Mouse (Mus musculus): ENCODE data around the gene Gm20518.

GRCm38 (mm10) chr16:17939255-17939751 is 47.8 kb upstream of the Gm20518 start:
- TF ChIP-seq CTCF (IDR thresholded peaks at IDR 0.05; ENCODE audit: insufficient read depth, low read length) = no peak
- no peak for TF ChIP-seq POLR2A (IDR thresholded peaks at IDR 0.05; ENCODE audit: borderline replicate concordance, extremely low read depth, low read depth, low read length)

Measured in lung, adult 2 months (tissue).